8 mouse cellular contexts compared by ENCODE assay signal in the genomic region with DNA sequence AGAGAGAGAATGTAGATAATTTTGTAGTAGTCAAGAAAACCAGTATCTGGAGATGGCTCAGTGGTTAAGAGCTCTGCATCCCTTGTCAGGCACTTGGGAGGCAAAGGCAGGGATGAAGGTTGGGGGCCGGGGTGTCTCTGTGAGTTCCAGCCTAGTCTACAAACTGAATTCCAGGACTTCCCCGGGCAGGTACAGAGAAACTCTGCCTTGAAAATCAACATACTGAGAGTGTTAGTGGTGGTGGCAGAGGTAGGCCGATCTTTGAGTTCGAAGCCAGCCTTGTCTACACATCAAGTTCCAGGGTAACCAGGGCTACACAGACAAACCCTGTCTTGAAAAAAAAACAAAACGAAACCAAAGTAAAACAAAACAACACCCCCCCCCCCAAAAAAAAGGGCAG. TPM values are rescaled to one million over a fixed set of nuclear protein-coding genes. Genes with fewer than 3 reads are reported as not detected.
A peak's percentile ranks its signal among the peaks of the same experiment; 100 is the strongest.
DNase-seq lines count a peak whose midpoint lies in the region; ATAC-seq lines count a peak whose summit lies in the region.

No protein-coding gene starts in this region.

- H3K27me3 ChIP-seq in kidney, embryonic 14.5 days (ENCODE audit: control insufficient read depth, insufficient read depth, low read length): no peaks in the 10 kb centered on the region
- no peaks in the 10 kb centered on the region for H3K27me3 ChIP-seq in hindbrain, embryonic 11.5 days (ENCODE audit: control insufficient read depth, insufficient read depth, low read length)
- H3K27me3 ChIP-seq in midbrain, embryonic 11.5 days (ENCODE audit: control insufficient read depth, insufficient read depth, low read length): no peaks in the 10 kb centered on the region

- 54% methylated on average over 5 of the region's 5 CpGs for WGBS in kidney, embryonic 14.5 days
- WGBS in hindbrain, embryonic 11.5 days: 64% methylated on average over 5 of the region's 5 CpGs
- WGBS in midbrain, embryonic 11.5 days: 58% methylated on average over 5 of the region's 5 CpGs

- no peak for DNase-seq in kidney, adult 9 months
- peak; percentile 9 for DNase-seq in Muller cell, postnatal 12 days (ENCODE audit: inconsistent ontology term)
- peak; percentile 6 for DNase-seq in hindbrain, embryonic 11.5 days (ENCODE audit: low spot score)
- no peak for DNase-seq in midbrain, embryonic 11.5 days (ENCODE audit: low spot score, missing footprints)
- no peak for DNase-seq in left cerebral cortex, postnatal 14 days (ENCODE audit: low spot score in 2 of 2)
- DNase-seq in adrenal gland, postnatal 25 days: no peak
- no peak for DNase-seq in spleen, postnatal 14 days (ENCODE audit: low spot score in 2 of 2)

- H3K4me1 ChIP-seq in kidney, embryonic 14.5 days (ENCODE audit: control insufficient read depth, insufficient read depth, low read length): 0 out of 2 replicates have a peak, but pooled peaks cover 13% of the 10 kb centered on the region
- no peaks in the 10 kb centered on the region for H3K4me1 ChIP-seq in hindbrain, embryonic 11.5 days (replicated peaks; ENCODE audit: control insufficient read depth, insufficient read depth, low read length)
- H3K4me1 ChIP-seq in midbrain, embryonic 11.5 days (ENCODE audit: control insufficient read depth, insufficient read depth, low read length): 0 out of 2 replicates have a peak, but pooled peaks cover 3% of the 10 kb centered on the region

- 0 out of 2 replicates have a peak overlapping the region, but pooled peaks have one; percentile 42 for H3K27ac ChIP-seq in kidney, embryonic 14.5 days (ENCODE audit: low read depth, low read length)
- H3K27ac ChIP-seq in hindbrain, embryonic 11.5 days (ENCODE audit: low read depth, low read length): no peak overlapping the region
- no peak overlapping the region for H3K27ac ChIP-seq in midbrain, embryonic 11.5 days (ENCODE audit: low read depth, low read length)

- H3K4me3 ChIP-seq in kidney, embryonic 14.5 days (ENCODE audit: low read length): peak overlapping the region; percentile 93
- H3K4me3 ChIP-seq in hindbrain, embryonic 11.5 days (ENCODE audit: low read depth, low read length): peak overlapping the region; percentile 74
- H3K4me3 ChIP-seq in midbrain, embryonic 11.5 days (ENCODE audit: low read depth, low read length): peak overlapping the region; percentile 79

- intact Hi-C loops in left cerebral cortex, postnatal 14 days (cut with DNase I): no loop called here

- H3K36me3 ChIP-seq in kidney, embryonic 14.5 days (ENCODE audit: control insufficient read depth, insufficient read depth, low read length): no peaks in the 10 kb centered on the region
- H3K36me3 ChIP-seq in hindbrain, embryonic 11.5 days (ENCODE audit: control insufficient read depth, insufficient read depth, low read length): no peaks in the 10 kb centered on the region
- no peaks in the 10 kb centered on the region for H3K36me3 ChIP-seq in midbrain, embryonic 11.5 days (ENCODE audit: control insufficient read depth, insufficient read depth, low read length)

- no peak for ATAC-seq in kidney, embryonic 14.5 days (ENCODE audit: low FRiP score, low TSS enrichment)
- ATAC-seq in hindbrain, embryonic 11.5 days (ENCODE audit: low FRiP score): no peak
- ATAC-seq in midbrain, embryonic 11.5 days (ENCODE audit: low FRiP score): no peak

- H3K9ac ChIP-seq in kidney, embryonic 14.5 days (ENCODE audit: low read depth, low read length): peak overlapping the region; percentile 84; the same call in 1 of the 2 replicates
- H3K9ac ChIP-seq in hindbrain, embryonic 11.5 days (ENCODE audit: low read depth, low read length): no peak overlapping the region
- peak overlapping the region; percentile 82 for H3K9ac ChIP-seq in midbrain, embryonic 11.5 days (ENCODE audit: low read length)

- H3K4me2 ChIP-seq in kidney, embryonic 14.5 days (replicated peaks; ENCODE audit: low read depth, low read length): peak overlapping the region; percentile 62
- peak overlapping the region; percentile 73 for H3K4me2 ChIP-seq in hindbrain, embryonic 11.5 days (replicated peaks; ENCODE audit: low read depth, low read length)
- H3K4me2 ChIP-seq in midbrain, embryonic 11.5 days: peak overlapping the region; percentile 70

- no peaks in the 10 kb centered on the region for H3K9me3 ChIP-seq in kidney, embryonic 14.5 days (ENCODE audit: control insufficient read depth, low read length)
- no peaks in the 10 kb centered on the region for H3K9me3 ChIP-seq in hindbrain, embryonic 11.5 days (ENCODE audit: control insufficient read depth, low read length)
- no peaks in the 10 kb centered on the region for H3K9me3 ChIP-seq in midbrain, embryonic 11.5 days (ENCODE audit: control insufficient read depth, low read length)

RNA-seq across cellular contexts. Expression of gene Cenpw, which starts 0.9 kb away (rescaled TPM):
- polyA plus RNA-seq in kidney, embryonic 14.5 days (2014; fragmentation: Nextera tagmentation; extraction: Ambion mirVana): 75.5 and 123 TPM in 2 replicates
- polyA plus RNA-seq in hindbrain, embryonic 11.5 days (2014; fragmentation: Nextera tagmentation; extraction: Ambion mirVana): 46.2 and 49.9 TPM in 2 replicates
- polyA plus RNA-seq in midbrain, embryonic 11.5 days (2014; fragmentation: Nextera tagmentation; extraction: Ambion mirVana): 65.7 and 67.3 TPM in 2 replicates
- total RNA-seq in left cerebral cortex, postnatal 14 days (2021): 1 to 10 TPM; 2.5 to 2.8 TPM
- total RNA-seq in adrenal gland, postnatal 25 days (2021): 2.5 and 3.8 TPM in 2 replicates

Comparison
In these comparisons a context has a peak if more than half of its experiments do, and no peak if none do; other contexts are left out.
1. DNase-seq: peak in Muller cell, postnatal 12 days (single experiment) and hindbrain, embryonic 11.5 days (single experiment); none in kidney, adult 9 months (single experiment), midbrain, embryonic 11.5 days (single experiment), left cerebral cortex, postnatal 14 days (0 of 2), adrenal gland, postnatal 25 days (single experiment) and spleen, postnatal 14 days (0 of 2).
2. Peak in every context shown above with its lines, with median percentiles within 50 percentile points of each other: H3K4me2 ChIP-seq and H3K4me3 ChIP-seq.